Mouse (Mus musculus) olfactory bulb, adult 2 months (tissue): ENCODE measurements around the gene Acbd4.

Source experiments
- CTCF ChIP-seq: fragments of 200-500 bp; IDR thresholded peaks from 2 replicates; pipeline ENCODE4 v1.5.1; 2012; ENCODE audit warnings: low read depth, mild to moderate bottlenecking, low read length, moderate library complexity; ENCODE audit not compliant: insufficient read depth
- POLR2A ChIP-seq: fragments of 200-500 bp; IDR thresholded peaks from 2 replicates; pipeline ENCODE4 v1.6.1; 2012; ENCODE audit warnings: mild to moderate bottlenecking, low read depth, low read length, moderate library complexity; ENCODE audit not compliant: insufficient read depth

DNA sequence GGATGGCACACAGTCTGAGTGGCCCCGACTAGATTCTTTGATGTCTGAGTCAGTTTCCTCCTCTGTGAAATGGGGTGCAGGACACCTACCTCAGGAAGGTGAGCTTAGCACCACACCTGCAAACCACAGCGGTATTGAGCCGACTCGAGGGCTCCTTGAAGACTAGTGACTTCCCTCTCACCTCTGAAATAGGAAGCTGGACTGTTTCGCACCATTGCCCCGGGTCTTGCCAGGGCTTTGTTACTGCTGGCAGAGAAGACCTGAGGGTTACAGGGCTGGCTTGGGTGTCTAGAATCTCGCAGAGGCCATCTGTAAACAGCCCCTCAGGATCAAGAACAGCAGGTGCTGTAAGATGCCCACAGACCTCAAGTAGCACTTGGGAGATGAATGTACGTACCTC lies 1.1 kb upstream of the Acbd4 start:
- no peak for TF ChIP-seq POLR2A
- TF ChIP-seq CTCF = no peak
